Mouse (Mus musculus) stomach, postnatal 0 days (tissue): Measurements from ENCODE around the gene Tbc1d2b.

Experiments used
- CTCF ChIP-seq: IDR thresholded peaks from 2 replicates; pipeline ENCODE4 v1.5.1; 2016; ENCODE audit warnings: antibody characterized with exemption, low read depth, mild to moderate bottlenecking, moderate library complexity
- EP300 ChIP-seq: optimal IDR thresholded peaks from 2 replicates; pipeline ENCODE3; 2016; ENCODE audit warnings: antibody characterized with exemption

DNA sequence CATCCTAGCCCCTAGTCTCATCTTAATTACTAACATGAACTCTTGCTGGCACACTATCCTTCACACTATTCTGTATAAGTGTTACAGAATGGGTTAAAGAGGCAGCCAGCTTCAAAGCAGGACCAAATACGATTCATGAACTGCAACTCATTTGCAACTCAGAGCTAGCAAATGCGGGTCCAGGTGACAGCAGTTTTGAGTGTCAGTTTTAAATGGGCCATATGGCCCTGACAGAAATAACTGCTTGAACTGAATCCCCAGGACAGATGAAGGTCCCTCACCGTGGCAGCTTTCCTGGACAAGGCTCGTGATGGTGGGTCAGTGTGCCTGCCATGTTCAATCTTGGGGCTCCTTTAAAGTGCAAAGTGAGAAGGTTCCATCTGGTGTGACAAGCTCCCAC lies 100.6 kb downstream of the Tbc1d2b start:
- TF ChIP-seq CTCF, result no peak
- TF ChIP-seq EP300, result no peak
